Mouse (Mus musculus) CD4-positive, CD25-positive, alpha-beta regulatory T cell, adult 9 weeks (primary cell): Measurements from ENCODE around the gene Bco1. TPM values are rescaled to one million over a fixed set of nuclear protein-coding genes. Genes with fewer than 3 reads are reported as not detected.

Experiments used
- polyA plus RNA-seq: library from polyadenylated mRNA; unstranded; fragments of 100-300 nt; shearing (Covaris generic); gene quantifications from one replicate; pipeline ENCODE4 v1.2.1, GENCODE M21; 2017

Gene Bco1
- not detected for polyA plus RNA-seq

GRCm38 (mm10) chr8:117095647-117096046 lies at the start of gene Bco1:
Gene Bco1, plus strand, starts transcription at chr8:117095854.

GRCm38 (mm10) chr8:117082399-117082872 lies 13.2 kb upstream of the Bco1 start, which contains the start of gene Pkd1l2:
Gene Pkd1l2, minus strand, starts transcription at chr8:117082449.

GRCm38 (mm10) chr8:117158135-117158761 lies 62.6 kb downstream of the Bco1 start, which contains the start of gene Gan:
Gene Gan, plus strand, starts transcription at chr8:117158135.

Other genes with a start within 250 kb of the Bco1 start
- gene Cmc2, start 174.4 kb upstream of the Bco1 start, polyA plus RNA-seq, result 36.8 TPM
- 3.1 TPM for gene Cenpn, start 174.1 kb upstream of the Bco1 start, polyA plus RNA-seq
- 5.6 TPM for gene Atmin, start 152.5 kb upstream of the Bco1 start, polyA plus RNA-seq
- gene 1700030J22Rik, start 116.9 kb upstream of the Bco1 start, polyA plus RNA-seq, result not detected
- gene Gcsh, start 102.3 kb upstream of the Bco1 start, polyA plus RNA-seq, result 30.3 TPM
- gene Pkd1l2, start 13.4 kb upstream of the Bco1 start, polyA plus RNA-seq, result 0.09 TPM
- 1.0 TPM for gene Gan, start 62.3 kb downstream of the Bco1 start, polyA plus RNA-seq
- 9.5 TPM for gene Cmip, start 161.2 kb downstream of the Bco1 start, polyA plus RNA-seq